Mouse (Mus musculus) cerebral cortex, adult 2 months (tissue): ENCODE results near the gene Mast3.

ENCODE experiments used
- WGBS: fragments of 180-500 bp; shearing (Covaris S2); methylation state at CpG from one replicate; pipeline ENCODE4 v1.1.7; 2018; 5-methylcytosine and 5-hydroxymethylcytosine counted together

Mast3 gene

GRCm38 (mm10) chr8:70746676-70747075 lies 58.2 kb downstream of the Mast3 start:
- WGBS = 89% methylated on average over 9 of the region's 9 CpGs

DNA sequence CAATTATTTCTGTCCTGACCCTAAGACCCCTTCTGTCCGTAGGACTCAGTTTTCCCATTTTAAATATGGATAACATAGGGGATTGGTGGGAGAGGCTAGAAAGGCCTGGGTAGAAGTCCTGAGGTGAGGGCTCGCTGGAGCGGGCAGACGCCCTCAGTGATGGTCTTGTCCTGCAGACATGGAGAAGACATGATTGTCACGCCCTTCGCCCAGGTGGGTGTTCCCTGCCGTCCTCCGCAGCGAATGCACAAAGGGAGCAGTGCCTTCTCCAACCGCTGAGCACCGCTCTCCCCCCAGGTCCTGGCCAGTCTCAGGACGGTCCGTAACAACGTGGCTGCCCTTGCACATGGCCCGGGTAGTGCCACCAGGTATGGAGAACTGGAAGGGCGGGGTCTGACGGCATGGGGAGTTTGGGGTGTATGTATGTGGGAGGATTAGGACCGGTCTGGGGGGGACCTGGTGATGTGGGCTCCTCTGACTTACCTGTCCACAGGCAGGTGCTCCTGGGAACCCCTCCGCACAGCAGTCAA lies 59.1 kb downstream of the Mast3 start:
- WGBS = 65% methylated on average over 19 of the region's 19 CpGs

GRCm38 (mm10) chr8:70744806-70745205 lies 60.0 kb downstream of the Mast3 start:
- 48% methylated on average over 11 of the region's 11 CpGs for WGBS

DNA sequence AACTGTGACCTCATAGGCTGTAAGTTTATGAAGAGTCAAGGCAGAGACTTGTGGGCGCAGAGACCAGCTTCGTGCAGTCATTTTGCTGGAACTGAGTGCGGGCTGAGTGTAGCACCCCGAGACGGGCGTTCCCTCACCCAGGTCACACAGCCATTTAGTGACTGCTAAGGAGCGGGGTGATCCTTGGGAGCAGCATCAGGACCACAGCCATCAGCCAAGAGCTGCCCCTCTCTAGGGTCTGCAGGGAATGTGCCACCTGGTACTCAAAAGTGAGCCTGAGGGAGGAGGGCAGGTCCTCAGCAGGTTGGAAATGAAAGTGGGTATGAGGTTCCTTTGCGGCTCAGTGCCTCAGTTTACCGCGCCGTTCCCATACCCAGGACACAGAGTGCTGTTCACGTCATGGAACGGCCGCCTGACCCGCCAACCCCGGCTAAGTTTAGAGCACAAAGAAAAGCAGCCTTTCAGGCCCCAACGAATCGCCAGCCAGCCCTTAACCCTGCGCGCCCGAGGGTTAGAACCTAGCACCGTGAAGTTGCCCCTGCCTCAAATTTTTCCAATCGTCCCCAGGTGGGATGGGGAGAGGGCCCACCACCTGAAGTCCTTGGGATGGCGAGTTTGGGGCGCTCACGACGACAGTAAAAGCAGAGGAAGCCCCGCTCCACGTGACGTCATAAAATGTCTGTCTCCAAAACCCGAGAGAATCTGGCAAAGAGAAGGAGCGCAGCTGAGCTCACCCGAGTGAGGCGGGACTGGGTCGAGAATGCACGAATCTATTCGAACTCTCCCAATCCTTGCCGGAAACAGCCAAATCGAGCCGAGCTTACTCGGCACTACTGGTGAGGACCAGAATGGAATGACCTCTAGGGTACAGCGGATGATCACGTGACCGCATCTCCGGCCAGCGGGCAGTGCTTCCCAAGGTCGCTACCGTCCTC lies 60.9 kb downstream of the Mast3 start:
- WGBS = 5% methylated on average over 48 of the region's 48 CpGs

DNA sequence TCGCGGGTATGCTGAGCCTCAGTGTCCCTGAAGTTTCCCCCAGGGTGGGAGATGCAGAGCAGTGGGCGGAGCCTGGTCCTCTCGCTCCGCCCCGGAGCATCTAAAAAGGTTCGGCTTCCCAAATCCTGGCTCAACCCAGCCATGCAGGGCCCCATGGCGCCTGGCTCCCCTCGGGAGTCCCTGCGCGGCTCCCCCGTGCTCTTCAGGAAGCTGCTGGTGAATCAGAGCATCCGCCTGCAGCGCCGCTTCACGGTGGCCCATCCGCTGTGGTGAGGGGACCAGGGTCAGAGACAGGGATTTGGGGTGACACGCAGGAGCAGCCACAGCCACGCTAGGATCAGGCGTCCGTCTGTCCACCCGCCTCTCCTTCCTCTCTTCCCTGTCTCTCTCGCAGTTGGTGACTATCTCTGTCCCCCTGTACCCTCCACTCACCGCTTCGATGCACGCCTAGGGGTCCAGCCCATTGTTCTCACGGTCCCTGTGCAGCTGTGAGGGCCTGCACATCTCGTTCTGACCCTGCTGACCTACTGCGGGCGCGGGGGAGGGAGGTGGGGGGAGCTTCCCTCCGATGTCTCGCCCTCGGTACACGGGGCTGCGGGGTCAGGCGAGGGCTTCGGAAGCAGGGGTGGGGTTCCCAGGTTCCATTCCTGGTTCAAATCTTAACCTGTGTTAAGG lies 61.7 kb downstream of the Mast3 start:
- 12% methylated on average over 38 of the region's 38 CpGs for WGBS

DNA sequence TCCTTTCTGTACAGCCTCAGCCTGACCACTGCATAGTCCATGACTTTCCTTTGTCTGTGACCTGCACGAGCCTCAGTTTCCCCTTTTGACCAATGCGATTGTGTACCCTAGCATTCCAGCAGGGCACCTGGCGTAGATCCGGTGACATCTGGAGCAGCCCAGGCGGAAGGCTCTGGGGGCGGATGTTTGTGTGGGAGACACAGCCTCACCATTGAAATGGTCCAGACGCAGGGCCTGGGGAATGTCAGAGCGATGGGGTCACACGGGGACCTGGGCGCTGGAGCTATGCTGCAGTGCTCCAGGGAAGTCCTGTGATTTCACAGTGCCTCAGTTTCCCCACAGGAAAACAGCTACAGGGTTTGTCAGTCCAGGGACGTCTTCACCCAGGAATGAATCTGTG lies 62.7 kb downstream of the Mast3 start:
- 68% methylated on average over 11 of the region's 11 CpGs for WGBS

DNA sequence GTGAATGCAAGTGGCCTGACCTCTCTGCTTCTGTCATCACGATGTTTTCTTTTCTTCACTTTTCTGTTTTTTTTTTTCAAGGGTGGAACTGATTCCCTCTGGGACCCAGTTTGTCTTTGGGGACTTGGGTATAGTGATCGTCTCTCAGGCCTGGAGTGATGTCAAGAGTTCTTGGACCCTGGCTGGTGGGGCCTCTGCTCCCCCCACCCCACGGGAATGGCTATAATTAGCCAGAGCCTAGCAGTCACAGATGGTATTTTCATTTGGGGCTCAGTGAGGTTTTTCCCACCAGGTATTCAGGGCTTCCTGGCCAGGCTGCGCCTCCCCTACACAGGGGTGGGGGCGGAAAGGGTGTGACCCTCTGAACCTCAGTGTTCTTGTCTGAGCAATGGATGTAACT lies 63.2 kb downstream of the Mast3 start:
- 66% methylated on average over 5 of the region's 5 CpGs for WGBS

- WGBS = 73% methylated on average over 3 of the region's 3 CpGs
Observed at GRCm38 (mm10) chr8:70738211-70738610, 66.6 kb downstream of the Mast3 start.

DNA sequence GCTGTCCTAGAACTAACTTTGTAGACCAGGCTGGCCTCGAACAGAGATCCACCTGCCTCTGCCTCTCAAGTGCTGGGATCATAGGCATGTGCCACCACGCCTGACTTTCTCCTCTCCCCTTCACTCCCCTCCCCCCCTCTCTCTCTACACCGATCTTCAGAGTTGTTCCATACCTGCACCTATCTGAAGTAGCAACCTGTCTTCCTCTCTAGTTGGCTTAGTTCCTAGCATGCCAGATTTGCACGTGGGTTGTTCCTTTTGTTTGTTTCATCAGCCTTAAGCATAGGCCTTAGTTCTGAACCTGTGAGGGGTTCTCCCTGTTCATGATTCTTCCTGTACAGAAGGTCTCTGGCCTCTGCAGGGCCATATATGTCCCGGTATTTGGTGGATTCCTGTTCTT lies 67.1 kb downstream of the Mast3 start:
- 74% methylated on average over 5 of the region's 5 CpGs for WGBS

- WGBS = 92% methylated on average over 4 of the region's 4 CpGs
Observed at GRCm38 (mm10) chr8:70730956-70731355, 73.9 kb downstream of the Mast3 start.

GRCm38 (mm10) chr8:70729808-70730475 lies 74.9 kb downstream of the Mast3 start:
- WGBS = 9% methylated on average over 34 of the region's 34 CpGs
